Mouse (Mus musculus): ENCODE data around the gene Thoc6.

DNA sequence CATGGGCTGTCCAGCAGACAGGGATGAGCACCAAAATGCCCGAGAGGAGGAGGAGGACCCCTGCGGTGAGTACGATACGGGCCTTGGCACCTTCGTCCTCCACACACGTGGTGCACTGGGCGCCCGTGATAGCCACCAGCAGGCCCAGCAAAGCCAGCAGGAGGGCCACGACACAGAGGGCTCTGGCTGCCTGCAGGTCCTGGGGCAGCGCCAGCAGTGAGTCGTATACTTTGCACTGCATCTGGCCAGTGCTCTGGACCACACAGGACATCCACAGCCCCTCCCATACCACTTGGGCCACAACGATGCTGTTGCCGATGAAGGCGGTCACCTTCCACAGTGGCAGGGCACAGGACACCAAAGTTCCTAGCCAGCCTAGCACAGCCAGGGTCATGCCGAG, 9.5 kb upstream of the Thoc6 start:
- TF ChIP-seq CTCF (IDR thresholded peaks at IDR 0.05; ENCODE audit: low read depth, low read length) (no peak), GATA1 (IDR thresholded peaks at IDR 0.05; ENCODE audit: borderline replicate concordance, low read length) (no peak), TAL1 (conservative IDR thresholded peaks at IDR 0.05; ENCODE audit: low read depth, low read length) (no peak)

Measured in G1E (cell line).